Mouse (Mus musculus) lung, postnatal 10 days (tissue): ENCODE data around the gene RPS10-NUDT3.

ENCODE experiments used
- DNase-seq: peaks from one replicate; pipeline ENCODE4 v3.0.0; 2021

The RPS10-NUDT3 gene

GRCm38 (mm10) chr17:27571315-27571714, 63.7 kb downstream of the RPS10-NUDT3 start:
- no peak for DNase-seq

DNA sequence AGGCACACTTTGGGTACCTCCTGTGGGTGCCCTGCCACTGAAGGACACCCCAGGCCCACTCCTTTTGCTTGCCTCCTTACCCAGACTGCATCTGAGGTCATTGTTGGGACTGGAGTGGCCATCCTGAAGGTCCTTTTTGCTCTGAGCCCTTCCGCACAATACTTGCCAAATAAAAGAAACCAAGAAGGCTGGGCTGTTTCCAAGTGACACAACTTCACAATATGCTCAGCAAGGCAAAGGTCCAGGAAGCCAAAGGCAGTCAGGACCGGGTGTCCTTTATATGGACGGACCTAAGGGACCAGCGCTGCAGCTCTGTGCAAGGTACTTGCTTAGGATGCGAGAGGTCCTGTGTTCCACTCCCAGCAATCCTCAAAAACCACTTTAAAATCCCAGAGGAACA, 66.8 kb downstream of the RPS10-NUDT3 start:
- DNase-seq = no peak

GRCm38 (mm10) chr17:27565942-27566267, 69.1 kb downstream of the RPS10-NUDT3 start:
- DNase-seq = no peak

DNA sequence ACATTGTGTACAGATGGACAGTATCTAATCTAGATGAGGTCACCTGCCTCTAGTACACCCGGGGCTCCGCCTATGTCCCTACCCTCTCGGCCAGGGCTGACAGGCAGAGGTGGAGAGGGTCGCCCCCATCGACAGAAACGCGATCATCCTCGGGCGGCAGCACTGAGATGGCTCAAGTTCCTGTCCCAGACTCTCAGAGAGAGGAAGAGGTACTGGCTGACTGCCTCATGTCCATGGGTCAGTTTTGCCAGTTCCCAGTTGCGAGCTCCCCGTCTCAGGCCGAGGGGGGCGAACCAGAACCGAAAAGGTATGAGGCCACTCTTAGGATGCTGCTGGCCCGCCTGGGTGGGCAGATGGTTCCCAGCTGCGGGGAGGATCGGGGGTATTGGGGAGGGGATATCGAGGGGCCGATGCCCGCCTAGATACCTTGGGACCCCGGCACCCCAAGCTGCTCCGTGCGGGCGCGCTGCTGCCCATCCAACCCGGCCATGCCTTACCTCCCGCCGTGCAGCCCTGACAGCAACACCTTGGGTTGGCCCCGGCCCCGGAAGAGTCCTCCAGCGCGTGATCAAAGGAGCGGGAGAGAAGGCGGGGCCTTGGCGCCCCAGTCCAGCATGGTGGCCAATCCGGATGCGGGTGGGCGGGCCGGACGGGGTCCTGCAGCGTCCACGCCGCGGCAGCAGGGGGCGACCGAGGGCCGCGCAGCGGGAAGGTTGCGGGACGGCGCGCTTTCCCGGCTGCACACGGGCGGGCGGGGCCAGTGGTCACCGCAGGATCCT, 69.7 kb downstream of the RPS10-NUDT3 start, which contains the start of gene AI413582:
TSS of gene AI413582 (minus strand) at position 594 of the 779 bp plus-strand sequence.
- peak; percentile 97 for DNase-seq

- no peak for DNase-seq
Measured at GRCm38 (mm10) chr17:27564391-27565162, 70.4 kb downstream of the RPS10-NUDT3 start.

GRCm38 (mm10) chr17:27563771-27564244, 71.2 kb downstream of the RPS10-NUDT3 start:
- DNase-seq = no peak

- peak; percentile 52 for DNase-seq
Measured at GRCm38 (mm10) chr17:27561809-27562526, 73.1 kb downstream of the RPS10-NUDT3 start.

- DNase-seq = no peak
Measured at GRCm38 (mm10) chr17:27560926-27561480, 74.0 kb downstream of the RPS10-NUDT3 start.

DNA sequence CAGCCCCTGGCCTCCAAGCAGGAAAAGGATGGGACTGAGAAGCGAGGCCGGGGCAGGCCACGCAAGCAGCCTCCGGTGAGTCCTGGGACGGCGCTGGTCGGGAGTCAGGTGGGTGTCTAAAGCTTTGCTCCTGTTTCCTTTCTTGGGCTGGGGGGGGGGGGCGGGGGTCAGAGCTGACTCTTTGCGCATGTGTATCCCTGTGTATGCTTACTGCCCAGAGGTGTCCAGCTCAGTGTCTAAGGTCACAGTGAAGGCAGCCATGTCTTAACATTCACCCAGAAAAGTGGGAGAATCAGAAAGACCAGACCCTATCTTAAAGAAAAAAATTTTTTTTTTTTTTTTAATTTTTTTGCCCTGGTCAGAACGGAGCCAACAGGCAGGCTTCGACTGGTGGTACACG, 75.4 kb downstream of the RPS10-NUDT3 start:
- no peak for DNase-seq

DNA sequence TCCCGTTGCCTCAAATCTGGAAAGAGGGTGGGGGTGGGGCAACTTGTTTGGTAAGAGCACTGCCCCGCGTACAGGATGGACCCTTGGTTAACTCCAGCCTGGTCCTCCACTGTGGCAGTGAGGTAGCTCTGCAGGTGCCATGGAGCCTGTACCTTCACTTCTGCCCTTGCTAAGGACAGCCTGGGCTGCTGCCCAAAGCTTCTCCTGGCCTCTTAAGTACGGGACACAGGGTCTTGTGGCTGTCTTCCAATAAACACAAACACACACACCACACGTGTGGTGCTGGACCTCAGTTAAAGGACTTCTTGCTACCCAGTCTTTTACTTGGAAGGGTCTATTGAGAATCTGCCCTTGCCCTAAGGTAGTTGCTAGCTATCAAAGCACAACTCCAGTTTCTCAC, 76.2 kb downstream of the RPS10-NUDT3 start:
- DNase-seq = no peak

GRCm38 (mm10) chr17:27557927-27558661, 76.9 kb downstream of the RPS10-NUDT3 start:
- no peak for DNase-seq

DNA sequence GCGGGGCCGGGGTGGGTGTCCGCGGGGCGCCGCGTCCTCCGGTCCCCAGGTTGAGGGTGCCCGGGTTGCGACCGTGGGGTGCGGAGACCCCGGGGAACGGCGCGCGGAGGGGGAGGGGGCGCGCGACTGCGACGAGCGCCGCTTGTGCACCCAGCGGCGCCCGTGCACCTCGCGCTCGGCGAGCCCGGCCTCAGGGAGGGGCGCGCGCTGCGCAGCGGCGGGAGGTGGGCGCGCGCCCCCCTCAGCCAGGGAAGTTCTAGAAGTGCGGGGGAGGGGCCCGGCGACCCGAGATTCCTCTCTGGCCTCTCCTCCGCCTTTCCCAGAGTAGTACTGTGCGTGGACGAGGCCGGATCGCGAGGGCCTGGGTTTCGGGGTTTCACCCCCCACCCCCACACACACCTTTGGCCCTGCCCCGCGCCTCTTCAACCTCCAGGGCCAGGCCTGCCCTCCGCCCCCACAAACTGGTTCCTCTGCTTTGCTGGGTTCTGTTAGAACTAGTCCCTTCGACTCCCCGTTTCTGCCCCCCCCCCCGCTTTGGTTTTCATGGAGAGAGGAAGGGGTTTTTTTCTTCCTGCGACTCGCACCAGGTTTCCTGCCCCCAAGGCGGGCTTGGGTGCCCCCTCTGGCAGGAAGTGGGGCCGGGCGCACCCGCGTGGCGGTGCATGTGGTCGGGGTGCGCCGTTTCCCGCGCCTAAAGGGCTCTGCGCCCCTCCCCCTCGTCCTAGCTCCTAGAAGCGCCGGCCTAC, 77.7 kb downstream of the RPS10-NUDT3 start:
- DNase-seq = peak; percentile 69

GRCm38 (mm10) chr17:27556315-27557011, 78.6 kb downstream of the RPS10-NUDT3 start, which contains the start of gene Hmga1:
Gene Hmga1, plus strand, starts transcription at chr17:27556497.
- DNase-seq = peak; percentile 88

DNA sequence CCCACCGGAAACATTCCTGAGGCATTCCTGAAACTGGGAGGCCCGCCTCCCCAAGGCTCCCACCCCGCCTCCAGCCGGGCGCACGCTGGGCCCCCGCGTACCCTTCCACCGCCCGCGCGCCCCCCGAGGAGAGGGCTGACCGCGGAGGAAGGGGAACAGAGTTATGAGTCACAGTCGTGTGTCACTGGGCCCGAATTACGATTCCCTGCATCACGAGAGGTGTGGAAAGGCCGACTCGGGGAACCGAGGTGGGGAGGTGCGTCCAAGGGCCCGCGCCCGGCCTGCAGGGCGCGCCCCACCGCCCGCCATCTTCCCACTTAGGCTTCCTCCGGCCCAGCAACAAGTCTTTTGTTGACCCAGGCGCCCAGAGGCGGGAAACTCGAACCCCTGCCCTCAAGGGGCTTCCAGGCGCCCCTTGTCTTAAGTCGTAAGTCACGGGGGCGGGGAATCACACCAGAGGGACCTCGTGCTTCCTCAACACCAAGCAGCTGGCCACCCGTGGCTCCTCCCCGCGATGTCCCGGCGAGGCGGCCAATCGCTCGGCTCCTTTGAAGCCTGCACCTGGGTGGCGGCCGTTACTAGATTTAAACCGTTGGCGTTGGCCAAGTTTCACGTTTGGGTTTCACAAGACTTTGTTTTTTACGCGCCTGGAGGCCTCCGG, 79.4 kb downstream of the RPS10-NUDT3 start:
- DNase-seq = peak; percentile 86

DNA sequence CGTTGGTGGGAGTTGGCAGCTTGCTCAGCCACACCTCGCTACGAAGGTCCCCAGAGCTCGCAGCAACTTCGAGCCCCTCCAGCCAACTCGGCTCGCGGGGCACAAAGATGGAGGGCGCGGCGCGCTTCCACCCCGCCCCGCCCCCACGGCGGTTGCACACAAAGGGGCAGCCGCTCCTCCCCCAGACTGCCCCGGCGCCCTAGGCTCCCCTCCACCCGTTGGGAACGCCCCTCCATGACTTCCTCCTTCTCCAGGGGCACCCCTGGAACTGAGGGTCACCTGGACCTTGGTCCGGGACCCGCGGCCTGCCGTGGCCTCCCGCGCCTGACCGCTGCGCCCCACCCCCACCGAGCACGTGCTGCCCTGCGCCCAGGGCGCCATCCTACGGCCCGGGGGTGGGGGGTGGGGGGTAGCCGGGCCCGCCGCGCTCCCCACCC, 79.9 kb downstream of the RPS10-NUDT3 start:
- DNase-seq = peak; percentile 61

- no peak for DNase-seq
Measured at GRCm38 (mm10) chr17:27554062-27554960, 80.7 kb downstream of the RPS10-NUDT3 start.

DNA sequence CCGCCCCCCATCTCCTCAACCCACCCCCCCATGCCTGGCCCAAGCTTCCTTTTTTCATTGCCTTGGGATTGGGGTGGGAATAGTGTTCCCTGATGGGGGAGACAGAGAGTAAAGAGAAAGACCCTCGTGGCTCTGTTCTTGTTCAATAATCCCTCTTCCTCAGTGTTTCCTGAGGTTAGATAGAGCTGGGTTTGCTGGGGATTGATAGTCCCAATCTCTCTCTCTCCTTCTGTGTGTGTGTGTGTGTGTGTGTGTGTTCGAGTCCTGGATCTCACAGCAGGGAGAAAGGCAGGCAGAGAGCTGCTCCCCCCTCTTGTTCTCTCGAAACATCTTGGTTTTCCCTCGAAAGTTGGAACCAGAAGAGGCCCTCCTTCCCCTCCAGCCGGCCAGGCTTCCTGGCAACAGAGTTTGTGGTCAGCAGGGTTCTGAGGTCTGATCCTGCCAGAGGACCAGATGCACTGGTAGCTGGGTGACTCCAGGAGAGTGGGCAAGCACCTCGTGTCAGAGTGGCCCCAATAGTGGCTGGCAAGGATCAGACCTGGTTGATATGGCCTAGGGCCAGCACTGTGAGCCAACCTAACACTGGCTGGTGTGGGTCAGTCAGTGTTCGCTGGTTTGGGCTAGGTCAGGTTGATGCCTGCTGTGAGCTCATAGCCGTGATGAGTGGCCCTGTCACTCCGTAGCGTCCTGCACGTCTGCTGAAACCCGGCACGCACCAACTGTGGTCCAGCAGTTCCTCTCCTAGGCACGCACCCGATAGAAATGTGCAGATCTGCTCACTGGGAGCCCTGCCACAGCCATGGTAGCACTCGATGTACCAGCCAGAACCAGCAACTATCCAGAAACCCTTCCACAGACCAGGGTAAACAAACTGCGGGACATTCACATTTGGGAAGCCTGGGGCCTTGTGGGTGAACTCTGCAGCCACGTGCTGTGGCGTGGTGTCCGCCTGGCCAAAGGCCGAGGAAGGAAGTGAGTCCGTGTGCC, 82.5 kb downstream of the RPS10-NUDT3 start:
- DNase-seq = no peak
